Mouse (Mus musculus): Measurements from ENCODE around the gene Plagl2.
"Not testable (repeated sequence)": the region's sequence is repeated elsewhere in the genome, so short reads cannot be mapped to it uniquely, and the experiment has no call there.

DNA sequence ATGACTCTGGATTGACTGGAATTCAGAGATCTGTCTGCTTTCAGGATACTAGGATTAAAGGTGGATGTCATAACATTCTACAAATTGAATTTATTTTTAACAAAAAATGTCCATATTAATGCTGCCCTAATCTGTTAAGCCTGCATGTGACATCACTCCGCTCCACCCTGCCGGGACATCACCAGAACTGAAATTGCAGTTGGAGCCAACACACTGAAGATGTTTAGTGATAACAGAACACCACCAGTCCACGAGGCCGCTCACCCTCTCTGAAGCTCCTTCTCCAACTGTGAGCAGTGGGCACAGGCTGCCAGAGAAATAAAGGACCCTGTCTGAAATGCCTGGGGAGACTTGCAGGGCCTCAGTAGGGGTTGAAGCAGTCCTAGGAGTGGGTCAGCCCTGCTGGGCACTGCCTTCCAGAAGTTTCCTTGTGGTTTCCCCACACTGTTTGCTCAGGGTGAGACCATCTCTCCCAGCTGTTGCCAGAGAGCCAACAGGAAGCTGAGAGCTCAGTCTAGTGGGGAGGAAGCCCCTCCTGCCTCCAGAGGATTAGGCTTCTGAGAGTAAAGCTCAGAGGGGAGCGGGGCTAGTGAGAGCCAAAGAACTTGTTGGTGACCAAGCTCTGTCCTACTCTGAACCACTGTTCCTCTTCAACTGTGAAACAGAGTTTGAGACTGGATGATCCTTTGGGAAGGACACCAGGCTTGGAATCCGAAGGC, 33.1 kb upstream of the Plagl2 start:
- TF ChIP-seq CTCF (IDR thresholded peaks at IDR 0.05; ENCODE audit: low read depth, low read length); POLR2A (IDR thresholded peaks at IDR 0.05; ENCODE audit: extremely low read depth, insufficient read depth, low read length): not testable (repeated sequence)

Measured in liver, adult 2 months (tissue).